Mouse (Mus musculus) kidney, postnatal 0 days (tissue): ENCODE data around the gene Rab3c. TPM values are rescaled to one million over a fixed set of nuclear protein-coding genes. Genes with fewer than 3 reads are reported as not detected.

Experiments used
- ATAC-seq: fragments of 200-750 bp; cut with Nextera tagmentation; replicated peaks from 2 replicates; pipeline ENCODE4 v1.8.0; 2017; ENCODE audit warnings: low read depth, moderate number of reproducible peaks, moderate TSS enrichment, moderate library complexity; ENCODE audit not compliant: low FRiP score
- DNase-seq: peaks from one replicate; pipeline ENCODE4 v3.0.0-alpha.2; 2016; ENCODE audit warnings: low spot score
- H3K27ac ChIP-seq: fragments of 300-500 bp; sonication (generic); 2 replicates; pipeline ENCODE4 v1.5.1; 2014; ENCODE audit warnings: mild to moderate bottlenecking
- H3K27me3 ChIP-seq: fragments of 300-500 bp; sonication (generic); 2 replicates; pipeline ENCODE4 v1.6.1; 2014; ENCODE audit warnings: low read length, mixed read lengths; ENCODE audit not compliant: insufficient read depth
- H3K36me3 ChIP-seq: fragments of 300-500 bp; sonication (generic); 2 replicates; pipeline ENCODE4 v1.6.1; 2014; ENCODE audit warnings: low read length, mixed read lengths; ENCODE audit not compliant: insufficient read depth
- H3K4me1 ChIP-seq: fragments of 300-500 bp; sonication (generic); replicated peaks from 2 replicates; pipeline ENCODE4 v1.6.1; 2014; ENCODE audit warnings: antibody characterized with exemption, low read length, mixed read lengths; ENCODE audit not compliant: insufficient read depth
- H3K4me2 ChIP-seq: fragments of 300-500 bp; sonication (generic); 2 replicates; pipeline ENCODE4 v1.6.1; 2014; ENCODE audit warnings: mild to moderate bottlenecking, low read length, moderate library complexity, mixed read lengths
- H3K4me3 ChIP-seq: fragments of 300-500 bp; sonication (generic); replicated peaks from 2 replicates; pipeline ENCODE4 v1.5.1; 2014; ENCODE audit warnings: low read depth, low read length
- H3K9ac ChIP-seq: fragments of 300-500 bp; sonication (generic); 2 replicates; pipeline ENCODE4 v1.6.1; 2014; ENCODE audit warnings: low read depth, low read length
- H3K9me3 ChIP-seq: fragments of 300-500 bp; sonication (generic); replicated peaks from 2 replicates; pipeline ENCODE4 v1.6.1; 2016; ENCODE audit warnings: low read length, inconsistent platforms, mixed read lengths
- CTCF ChIP-seq: IDR thresholded peaks from 2 replicates; pipeline ENCODE4 v1.5.1; 2016; ENCODE audit warnings: antibody characterized with exemption, low read depth, mild to moderate bottlenecking, moderate library complexity
- WGBS: fragments of 180-500 bp; shearing (Covaris S2); extraction: QIAGEN DNeasy Blood & Tissue Kit; methylation state at CpG from one replicate; pipeline ENCODE4 v1.1.7; 2014; 5-methylcytosine and 5-hydroxymethylcytosine counted together
- polyA plus RNA-seq: library from polyadenylated mRNA; unstranded; fragments of >200 nt; fragmentation: Nextera tagmentation; extraction: Ambion mirVana; gene quantifications from 2 replicates; pipeline ENCODE4 v1.2.1, GENCODE M21; 2015

Rab3c gene
- polyA plus RNA-seq, 1 experiment from 2014 or later = 0.24 TPM

DNA sequence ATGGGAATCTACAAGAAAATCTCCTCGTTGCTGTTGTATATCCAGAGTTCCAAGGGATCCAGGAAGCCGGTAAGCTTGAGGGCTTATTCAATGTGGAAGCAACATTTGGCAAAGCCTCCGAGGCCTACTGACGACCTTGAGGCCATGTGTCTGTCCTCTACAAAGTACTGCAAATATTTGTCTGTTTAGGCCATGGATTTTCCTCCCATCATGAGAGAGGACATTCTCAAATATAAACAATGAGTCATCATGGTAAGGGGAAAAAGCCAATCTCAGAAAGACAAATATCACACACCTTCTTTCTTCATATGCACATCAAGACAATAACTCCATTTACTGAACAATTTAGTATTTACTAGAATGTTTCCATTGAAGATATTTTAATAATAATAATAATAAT, 158.0 kb downstream of the Rab3c start:
- DNase-seq (no peak), ATAC-seq (no peak)
- WGBS = 79% methylated on average over 4 of the region's 4 CpGs
- H3K9ac ChIP-seq = no peak overlapping the region
- no peaks in the 10 kb centered on the region for H3K4me1 ChIP-seq
- no peaks in the 10 kb centered on the region for H3K27me3 ChIP-seq
- H3K27ac ChIP-seq = no peak overlapping the region
- no peak for TF ChIP-seq CTCF
- H3K4me2 ChIP-seq = no peak overlapping the region
- H3K4me3 ChIP-seq = no peak overlapping the region
- no peaks in the 10 kb centered on the region for H3K9me3 ChIP-seq
- H3K36me3 ChIP-seq = no peaks in the 10 kb centered on the region

DNA sequence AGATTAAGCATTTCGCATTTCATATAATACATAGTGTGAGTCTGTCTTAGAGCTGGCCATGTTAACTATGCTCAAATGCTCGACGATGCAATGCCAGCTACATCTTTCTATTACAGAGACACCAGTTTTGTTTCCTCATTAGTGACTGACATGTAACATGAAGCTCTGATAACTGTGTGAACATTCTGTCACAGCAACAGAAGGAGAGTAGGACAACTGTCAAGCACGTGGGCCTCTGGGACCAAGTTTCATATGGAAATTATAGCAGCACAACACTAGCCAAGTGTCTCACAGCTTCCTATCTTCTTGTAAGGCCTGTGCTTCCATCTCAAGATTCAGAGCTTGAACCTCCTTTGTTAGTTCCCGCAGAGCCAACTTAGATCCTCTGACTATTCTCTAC, 163.9 kb downstream of the Rab3c start:
- ATAC-seq = no peak
- Histone ChIP-seq H3K9me3 (no peaks in the 10 kb centered on the region), H3K4me3 (no peak overlapping the region), H3K27ac (no peak overlapping the region), H3K4me2 (no peak overlapping the region), H3K4me1 (no peaks in the 10 kb centered on the region), H3K36me3 (no peaks in the 10 kb centered on the region), H3K9ac (no peak overlapping the region), H3K27me3 (no peaks in the 10 kb centered on the region)
- DNase-seq = no peak
- TF ChIP-seq CTCF = no peak
- 86% methylated on average over 5 of the region's 5 CpGs for WGBS

DNA sequence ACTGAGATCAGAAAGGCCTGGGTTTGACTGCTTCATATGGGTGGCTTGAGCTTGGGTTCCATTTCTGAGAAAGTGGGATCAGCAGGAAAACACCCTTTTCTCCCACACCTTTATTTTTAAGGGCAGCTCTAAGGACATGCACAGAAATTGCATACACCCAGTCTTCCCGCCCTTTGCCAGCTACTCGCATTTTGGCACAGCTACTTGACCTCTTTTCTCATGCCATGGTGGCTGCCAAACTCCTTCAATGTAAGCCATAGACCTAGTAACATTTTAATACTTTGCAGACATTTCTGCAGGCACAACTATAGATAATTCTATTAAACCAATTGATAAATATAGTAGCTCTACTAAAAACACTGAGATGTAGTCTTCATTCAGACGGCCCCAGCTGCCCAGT, 164.5 kb downstream of the Rab3c start:
- H3K4me3 ChIP-seq = no peak overlapping the region
- no peaks in the 10 kb centered on the region for H3K36me3 ChIP-seq
- ATAC-seq = no peak
- H3K27me3 ChIP-seq = no peaks in the 10 kb centered on the region
- H3K27ac ChIP-seq = no peak overlapping the region
- H3K4me2 ChIP-seq = no peak overlapping the region
- 80% methylated on average over 3 of the region's 3 CpGs for WGBS
- no peaks in the 10 kb centered on the region for H3K9me3 ChIP-seq
- no peak for DNase-seq
- no peaks in the 10 kb centered on the region for H3K4me1 ChIP-seq
- no peak overlapping the region for H3K9ac ChIP-seq
- TF ChIP-seq CTCF = no peak

DNA sequence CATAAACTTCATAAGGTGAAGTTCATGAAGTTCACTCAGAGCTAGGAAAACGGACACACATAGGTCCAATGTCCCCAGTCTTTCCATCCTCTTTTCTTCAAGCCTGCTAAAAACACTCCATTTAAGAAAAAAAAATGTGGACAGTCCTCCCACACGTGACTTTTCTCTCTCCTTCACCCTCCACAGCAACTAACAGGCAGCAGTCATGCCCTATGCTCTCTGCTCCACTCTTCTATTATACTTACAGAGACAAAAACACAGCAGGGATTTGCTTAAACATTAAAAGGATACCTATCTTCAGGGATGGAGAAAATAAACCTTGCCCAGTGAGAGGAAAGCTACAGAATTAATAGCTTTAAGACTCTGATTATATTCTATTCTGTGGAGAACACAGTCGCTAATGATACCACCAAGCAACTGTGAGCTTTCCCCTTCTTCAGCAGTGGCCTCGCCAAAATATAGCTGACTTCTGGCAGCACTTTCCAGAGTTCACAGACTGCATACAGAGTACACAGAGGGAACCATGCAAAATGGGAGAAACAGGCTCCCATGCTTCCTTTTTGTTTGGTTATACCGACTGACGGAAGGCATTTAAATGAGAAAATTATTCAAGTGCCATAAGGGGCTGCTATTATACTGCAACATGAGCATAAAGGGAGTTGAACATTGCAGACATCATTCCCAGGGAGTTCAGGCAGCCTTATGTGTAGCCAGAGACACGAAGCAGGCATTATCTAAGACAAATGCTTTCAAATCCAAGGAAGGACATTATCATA, 165.7 kb downstream of the Rab3c start:
- 63% methylated on average over 7 of the region's 7 CpGs for WGBS
- no peaks in the 10 kb centered on the region for H3K4me1 ChIP-seq
- ATAC-seq (no peak), DNase-seq (no peak)
- no peak for TF ChIP-seq CTCF
- H3K4me3 ChIP-seq = no peak overlapping the region
- no peaks in the 10 kb centered on the region for H3K9me3 ChIP-seq
- no peak overlapping the region for H3K4me2 ChIP-seq
- no peaks in the 10 kb centered on the region for H3K36me3 ChIP-seq
- H3K27me3 ChIP-seq = no peaks in the 10 kb centered on the region
- H3K9ac ChIP-seq = no peak overlapping the region
- no peak overlapping the region for H3K27ac ChIP-seq

DNA sequence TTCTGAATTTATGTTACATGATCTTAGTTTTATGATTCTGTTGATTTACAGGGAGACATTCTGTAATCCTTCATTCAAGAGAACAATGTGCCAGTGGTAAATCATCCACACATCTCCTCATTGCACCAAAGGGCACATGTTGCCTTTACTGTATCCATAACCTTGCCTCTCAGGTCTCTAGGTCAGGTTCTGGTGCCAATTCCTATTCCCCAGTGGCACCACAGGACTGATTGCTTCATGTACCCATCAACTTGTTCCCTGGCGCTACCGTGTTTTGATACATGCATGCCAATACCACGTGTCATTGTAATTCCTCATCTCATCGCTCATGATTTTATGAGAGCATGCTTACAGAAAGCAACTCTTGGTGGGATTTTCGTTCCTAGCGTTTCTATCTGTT, 167.1 kb downstream of the Rab3c start:
- no peaks in the 10 kb centered on the region for H3K36me3 ChIP-seq
- no peak for ATAC-seq
- H3K4me3 ChIP-seq = no peak overlapping the region
- TF ChIP-seq CTCF = no peak
- DNase-seq = no peak
- H3K27ac ChIP-seq = no peak overlapping the region
- 86% methylated on average over 6 of the region's 6 CpGs for WGBS
- H3K9ac ChIP-seq = no peak overlapping the region
- H3K4me2 ChIP-seq = no peak overlapping the region
- no peaks in the 10 kb centered on the region for H3K27me3 ChIP-seq
- H3K4me1 ChIP-seq = no peaks in the 10 kb centered on the region
- no peaks in the 10 kb centered on the region for H3K9me3 ChIP-seq

DNA sequence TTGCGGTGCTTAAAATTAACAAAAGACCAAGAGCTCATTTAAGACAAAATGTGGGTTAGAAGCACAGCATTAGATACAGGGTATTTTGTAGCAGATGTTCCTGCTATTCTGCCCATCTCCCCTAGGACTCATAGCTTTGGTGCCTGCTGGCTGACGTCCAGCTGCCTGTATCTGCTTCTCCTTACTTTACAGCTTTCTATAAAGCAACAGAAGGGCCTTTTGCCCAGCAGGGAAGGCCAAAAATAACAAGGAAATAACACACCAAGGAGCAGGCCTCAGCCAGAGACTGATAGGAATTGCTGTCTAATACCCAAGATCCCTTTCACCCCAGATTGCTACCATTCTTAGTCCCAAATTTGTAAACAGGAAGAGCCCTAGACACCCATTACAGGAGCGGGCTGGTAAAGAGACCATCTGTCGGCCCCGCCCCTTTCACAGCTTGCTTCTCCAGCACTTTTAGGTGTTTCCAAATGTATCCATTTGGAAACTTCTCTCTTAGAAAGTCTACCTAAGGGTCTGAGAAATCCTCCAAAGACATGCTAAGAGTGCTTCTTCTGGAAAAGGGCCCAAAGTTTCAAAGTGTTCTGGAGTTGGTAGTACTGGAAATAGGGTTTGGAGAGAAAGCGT, 183.3 kb downstream of the Rab3c start:
- Histone ChIP-seq H3K9ac (no peak overlapping the region), H3K4me2 (no peak overlapping the region), H3K4me1 (no peaks in the 10 kb centered on the region; the same call in 1 of the 2 replicates), H3K27ac (no peak overlapping the region), H3K36me3 (no peaks in the 10 kb centered on the region), H3K27me3 (no peaks in the 10 kb centered on the region), H3K9me3 (no peaks in the 10 kb centered on the region), H3K4me3 (no peak overlapping the region)
- ATAC-seq (no peak), DNase-seq (no peak)
- WGBS = 73% methylated on average over 6 of the region's 6 CpGs
- no peak for TF ChIP-seq CTCF
